Mouse (Mus musculus) myocyte (in vitro differentiated cells): ENCODE results near the gene Zfp787.

Experiments
- CEBPB ChIP-seq: IDR thresholded peaks from 2 replicates; pipeline ENCODE4 v1.6.1; 2011; ENCODE audit warnings: mild to moderate bottlenecking, moderate library complexity; ENCODE audit not compliant: poor library complexity, insufficient read depth, severe bottlenecking
- E2F4 ChIP-seq: IDR thresholded peaks from one replicate; pipeline ENCODE4 v1.6.1; 2011; ENCODE audit warnings: mild to moderate bottlenecking, control low read depth, moderate library complexity; ENCODE audit not compliant: insufficient read depth
- MAX ChIP-seq: IDR thresholded peaks from one replicate; pipeline ENCODE4 v1.6.1; 2011; ENCODE audit warnings: low read depth, mild to moderate bottlenecking, control low read depth
- POLR2A ChIP-seq: IDR thresholded peaks from one replicate; pipeline ENCODE4 v1.6.1; 2011; ENCODE audit warnings: low read depth, mild to moderate bottlenecking, control low read depth, moderate library complexity; ENCODE audit not compliant: insufficient read length
- TCF3 ChIP-seq: IDR thresholded peaks from one replicate; pipeline ENCODE4 v1.6.1; 2011; ENCODE audit warnings: low read depth, control low read depth; ENCODE audit not compliant: insufficient read length

DNA sequence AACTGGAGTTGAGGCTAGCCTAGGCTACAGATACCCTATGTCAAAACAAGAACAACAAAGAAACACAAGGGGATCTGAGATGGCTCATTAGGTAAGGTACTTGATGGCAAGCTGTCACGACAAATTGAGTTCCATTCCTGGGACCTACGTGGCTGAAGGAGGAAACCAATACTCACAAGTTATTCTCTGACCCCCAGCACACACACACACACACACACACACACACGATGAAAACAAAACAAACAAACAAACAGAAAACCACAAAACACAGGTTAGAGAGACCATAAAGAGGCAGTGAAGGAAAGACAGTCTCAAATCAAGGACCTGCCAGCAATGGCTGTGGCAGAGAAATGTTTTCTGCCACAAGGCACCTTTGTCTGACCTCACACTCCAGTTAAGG, 41.0 kb upstream of the Zfp787 start, which contains the start of gene Galp:
- TF ChIP-seq POLR2A (no peak), TCF3 (no peak), E2F4 (no peak), CEBPB (no peak), MAX (no peak)
